Comparison of ENCODE assay signal across 8 mouse cellular contexts in the genomic region with DNA sequence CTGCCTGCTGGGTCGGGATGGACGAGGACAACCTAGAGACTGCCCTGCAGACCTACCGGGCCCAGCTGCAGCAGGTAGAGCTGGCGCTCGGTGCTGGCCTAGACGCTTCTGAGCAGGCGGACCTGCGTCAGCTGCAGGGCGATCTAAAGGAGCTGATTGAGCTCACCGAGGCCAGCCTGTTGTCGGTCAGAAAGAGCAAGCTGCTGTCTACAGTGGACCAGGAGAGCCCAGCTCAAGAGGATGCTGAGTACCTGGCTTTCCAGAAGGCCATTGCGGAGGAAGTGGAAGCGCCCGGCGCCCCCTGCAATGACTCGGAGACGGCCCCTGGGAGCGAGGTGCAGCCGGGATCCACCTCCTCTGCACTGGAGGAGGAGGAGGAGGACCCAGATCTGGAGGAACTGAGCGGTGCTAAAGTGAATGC. TPM values are rescaled to one million over a fixed set of nuclear protein-coding genes. Genes with fewer than 3 reads are reported as not detected.
A peak's percentile ranks its signal among the peaks of the same experiment; 100 is the strongest.
DNase-seq lines count a peak whose midpoint lies in the region; ATAC-seq and TF ChIP-seq lines count a peak whose summit lies in the region.

No protein-coding gene starts in this region.

- peak overlapping the region; percentile 100 for H3K4me2 ChIP-seq in heart, embryonic 12.5 days
- peak overlapping the region; percentile 76 for H3K4me2 ChIP-seq in embryonic facial prominence, embryonic 14.5 days (ENCODE audit: low read depth, low read length)
- H3K4me2 ChIP-seq in intestine, postnatal 0 days (replicated peaks; ENCODE audit: low read depth) = peak overlapping the region; percentile 95

- H3K9me3 ChIP-seq in heart, embryonic 12.5 days (replicated peaks) = peaks cover 4% of the 10 kb centered on the region; the same call in 1 of the 2 replicates
- H3K9me3 ChIP-seq in ES-E14 (ENCODE audit: control insufficient read depth, insufficient read depth, low read depth, low read length) = no peaks in the 10 kb centered on the region
- no peaks in the 10 kb centered on the region for H3K9me3 ChIP-seq in embryonic facial prominence, embryonic 14.5 days (ENCODE audit: control insufficient read depth, low read length)
- H3K9me3 ChIP-seq in intestine, postnatal 0 days (ENCODE audit: control insufficient read depth) = no peaks in the 10 kb centered on the region

- H3K36me3 ChIP-seq in heart, embryonic 12.5 days = peaks cover 51% of the 10 kb centered on the region
- H3K36me3 ChIP-seq in ES-E14 (ENCODE audit: control insufficient read depth, insufficient read depth, low read length, poor library complexity, severe bottlenecking) = peaks cover 9% of the 10 kb centered on the region
- H3K36me3 ChIP-seq in embryonic facial prominence, embryonic 14.5 days (ENCODE audit: control insufficient read depth, insufficient read depth, low read length) = peaks cover 53% of the 10 kb centered on the region
- H3K36me3 ChIP-seq in intestine, postnatal 0 days (ENCODE audit: control insufficient read depth, insufficient read depth) = peaks cover 28% of the 10 kb centered on the region

- DNase-seq in heart, postnatal 25 days (ENCODE audit: low spot score) = no peak
- DNase-seq in ES-E14 (ENCODE audit: low read depth, low spot score) (peak; percentile 13), adipocyte (ENCODE audit: low spot score) (no peak)
- DNase-seq in embryonic facial prominence, embryonic 14.5 days (ENCODE audit: low spot score) = peak; percentile 11
- DNase-seq in ovary, adult 18-20 months (ENCODE audit: low spot score) = no peak

- in situ Hi-C loops in ES-E14 (cut with MboI; ENCODE audit: low sequenced_read_pairs in 2 of 2, unreplicated experiment in 2 of 2) = no loop called here

- peak; percentile 67 for ATAC-seq in heart, embryonic 12.5 days (ENCODE audit: insufficient number of reproducible peaks, low FRiP score)
- ATAC-seq in embryonic facial prominence, embryonic 14.5 days (ENCODE audit: low read depth) = peak; percentile 9
- peak; percentile 61 for ATAC-seq in intestine, postnatal 0 days
- ATAC-seq in monocyte, adult 5-6 weeks (replicated peaks; ENCODE audit: insufficient number of reproducible peaks, low FRiP score, low TSS enrichment, poor library complexity, severe bottlenecking) = peak; percentile 33

- 0% methylated on average over 20 of the region's 20 CpGs for WGBS in heart, embryonic 12.5 days
- WGBS in embryonic facial prominence, embryonic 14.5 days = 0% methylated on average over 14 of the region's 20 CpGs
- WGBS in intestine, postnatal 0 days = under 1% methylated on average over 20 of the region's 20 CpGs

- peak overlapping the region; percentile 95 for H3K9ac ChIP-seq in heart, embryonic 12.5 days
- H3K9ac ChIP-seq in ES-E14 (ENCODE audit: insufficient read depth, low read depth, low read length, poor library complexity, severe bottlenecking) = peak overlapping the region; percentile 96
- peak overlapping the region; percentile 90 for H3K9ac ChIP-seq in embryonic facial prominence, embryonic 14.5 days (ENCODE audit: low read depth, low read length)
- H3K9ac ChIP-seq in intestine, postnatal 0 days (ENCODE audit: low read depth, low read length) = peak overlapping the region; percentile 75

- intact Hi-C loops in heart, postnatal 25 days (cut with DNase I) = no loop called here

- peaks cover 29% of the 10 kb centered on the region for H3K4me1 ChIP-seq in heart, embryonic 12.5 days (replicated peaks)
- H3K4me1 ChIP-seq in ES-E14 (ENCODE audit: control insufficient read depth in 2 of 2, insufficient read depth in 2 of 2, low read length in 2 of 2, poor library complexity in 1 of 2) = peaks cover 4% of the 10 kb centered on the region in 2 experiments; a peak in 1 of 4 replicates
- peaks cover 22% of the 10 kb centered on the region for H3K4me1 ChIP-seq in embryonic facial prominence, embryonic 14.5 days (ENCODE audit: control insufficient read depth, insufficient read depth, low read length)
- 0 out of 2 replicates have a peak, but pooled peaks cover 3% of the 10 kb centered on the region for H3K4me1 ChIP-seq in intestine, postnatal 0 days (replicated peaks; ENCODE audit: control insufficient read depth, insufficient read depth, low read length)

- no peaks in the 10 kb centered on the region for H3K27me3 ChIP-seq in heart, embryonic 12.5 days (replicated peaks)
- H3K27me3 ChIP-seq in embryonic facial prominence, embryonic 14.5 days (replicated peaks; ENCODE audit: control insufficient read depth, insufficient read depth, low read length) = no peaks in the 10 kb centered on the region
- no peaks in the 10 kb centered on the region for H3K27me3 ChIP-seq in intestine, postnatal 0 days (replicated peaks; ENCODE audit: control insufficient read depth, insufficient read depth, low read length)

- H3K27ac ChIP-seq in heart, embryonic 12.5 days (ENCODE audit: poor library complexity, severe bottlenecking) = peak overlapping the region; percentile 93
- peak overlapping the region; percentile 45 for H3K27ac ChIP-seq in ES-E14 (ENCODE audit: insufficient read depth, low read depth, low read length, poor library complexity, severe bottlenecking)
- peak overlapping the region; percentile 84 for H3K27ac ChIP-seq in embryonic facial prominence, embryonic 14.5 days (replicated peaks; ENCODE audit: low read depth, low read length)
- peak overlapping the region; percentile 93 for H3K27ac ChIP-seq in intestine, postnatal 0 days (ENCODE audit: low read depth, low read length)

- no peak for TF ChIP-seq CTCF in intestine, postnatal 0 days (IDR thresholded peaks at IDR 0.05; ENCODE audit: low read depth)

- peak overlapping the region; percentile 90 for H3K4me3 ChIP-seq in heart, embryonic 12.5 days
- peak overlapping the region; percentile 91 to 98 for H3K4me3 ChIP-seq in ES-E14 (ENCODE audit: insufficient read depth in 1 of 2, low read depth in 1 of 2, low read length in 2 of 2, poor library complexity in 1 of 2, severe bottlenecking in 1 of 2)
- peak overlapping the region; percentile 89 for H3K4me3 ChIP-seq in embryonic facial prominence, embryonic 14.5 days (ENCODE audit: low read depth, low read length)
- H3K4me3 ChIP-seq in intestine, postnatal 0 days (ENCODE audit: low read depth, low read length) = peak overlapping the region; percentile 75

TF ChIP-seq in ES-E14, 5 proteins besides CTCF, POLR2A, EP300 and RAD21:
- TF ChIP-seq CHD2 (IDR thresholded peaks at IDR 0.05; ENCODE audit: low read depth, low read length) = no peak
- TF ChIP-seq HCFC1 (IDR thresholded peaks at IDR 0.05; ENCODE audit: borderline replicate concordance, insufficient read depth, low read length) = no peak
- TF ChIP-seq ZC3H11A (IDR thresholded peaks at IDR 0.05; ENCODE audit: borderline replicate concordance, low read depth, low read length) = no peak
- TF ChIP-seq MAFK (IDR thresholded peaks at IDR 0.05; ENCODE audit: insufficient read depth, low read depth, low read length) = no peak
- no peak for TF ChIP-seq ZNF384 (IDR thresholded peaks at IDR 0.05; ENCODE audit: low read depth, low read length)

RNA-seq across cellular contexts. Expression of a gene that starts 0.5 kb away (rescaled TPM):
- polyA plus RNA-seq in heart, embryonic 12.5 days (2016; fragmentation: Nextera tagmentation; extraction: Ambion mirVana) = 50.0 and 54.1 TPM in 2 replicates
- 10 to 100 TPM; 54.3 to 54.9 TPM for total RNA-seq in heart, postnatal 25 days (2021)
- 32.8 and 36.3 TPM in 2 replicates for total RNA-seq in ES-E14 (2012; rRNA removed)
- polyA plus RNA-seq in embryonic facial prominence, embryonic 14.5 days (2014; fragmentation: Nextera tagmentation; extraction: Ambion mirVana) = 43.7 and 48.1 TPM in 2 replicates
- polyA plus RNA-seq in intestine, postnatal 0 days (2015; fragmentation: Nextera tagmentation; extraction: Ambion mirVana) = 32.1 TPM in 2 replicates
- total RNA-seq in monocyte, adult 5-6 weeks (2017) = 51.2 to 71.0 TPM (median 67.9 TPM) in 3 replicates

RNA-seq across cellular contexts. Expression of a gene that starts 0.9 kb away (rescaled TPM):
- polyA plus RNA-seq in heart, embryonic 12.5 days (2016; fragmentation: Nextera tagmentation; extraction: Ambion mirVana) = 33.8 and 33.9 TPM in 2 replicates
- total RNA-seq in heart, postnatal 25 days (2021) = 10 to 100 TPM; 18.3 to 21.2 TPM
- 43.5 and 61.3 TPM in 2 replicates for total RNA-seq in ES-E14 (2012; rRNA removed)
- 30.1 and 36.6 TPM in 2 replicates for polyA plus RNA-seq in embryonic facial prominence, embryonic 14.5 days (2014; fragmentation: Nextera tagmentation; extraction: Ambion mirVana)
- polyA plus RNA-seq in intestine, postnatal 0 days (2015; fragmentation: Nextera tagmentation; extraction: Ambion mirVana) = 23.8 and 25.7 TPM in 2 replicates
- total RNA-seq in monocyte, adult 5-6 weeks (2017) = 65.6 to 98.9 TPM (median 66.9 TPM) in 3 replicates

RNA-seq across cellular contexts. Expression of a gene that starts 14.2 kb away (rescaled TPM):
- 16.2 and 16.9 TPM in 2 replicates for polyA plus RNA-seq in heart, embryonic 12.5 days (2016; fragmentation: Nextera tagmentation; extraction: Ambion mirVana)
- total RNA-seq in heart, postnatal 25 days (2021) = 1 to 10 TPM; 7.0 to 7.4 TPM
- total RNA-seq in ES-E14 (2012; rRNA removed) = 30.8 and 48.9 TPM in 2 replicates
- polyA plus RNA-seq in embryonic facial prominence, embryonic 14.5 days (2014; fragmentation: Nextera tagmentation; extraction: Ambion mirVana) = 17.4 and 18.4 TPM in 2 replicates
- polyA plus RNA-seq in intestine, postnatal 0 days (2015; fragmentation: Nextera tagmentation; extraction: Ambion mirVana) = 6.7 and 8.6 TPM in 2 replicates
- total RNA-seq in monocyte, adult 5-6 weeks (2017) = 55.7 to 137 TPM (median 104 TPM) in 3 replicates

RNA-seq across cellular contexts. Expression of a gene that starts 46.1 kb away (rescaled TPM):
- polyA plus RNA-seq in heart, embryonic 12.5 days (2016; fragmentation: Nextera tagmentation; extraction: Ambion mirVana) = 29.0 and 30.0 TPM in 2 replicates
- total RNA-seq in heart, postnatal 25 days (2021) = 10 to 100 TPM; 13.2 to 13.4 TPM
- total RNA-seq in ES-E14 (2012; rRNA removed) = 133 and 209 TPM in 2 replicates
- polyA plus RNA-seq in embryonic facial prominence, embryonic 14.5 days (2014; fragmentation: Nextera tagmentation; extraction: Ambion mirVana) = 37.1 and 48.8 TPM in 2 replicates
- polyA plus RNA-seq in intestine, postnatal 0 days (2015; fragmentation: Nextera tagmentation; extraction: Ambion mirVana) = 10.0 and 10.5 TPM in 2 replicates
- total RNA-seq in monocyte, adult 5-6 weeks (2017) = 34.6 to 46.3 TPM (median 37.2 TPM) in 3 replicates

RNA-seq across cellular contexts. Expression of a gene that starts 51.4 kb away (rescaled TPM):
- polyA plus RNA-seq in heart, embryonic 12.5 days (2016; fragmentation: Nextera tagmentation; extraction: Ambion mirVana) = 0.45 and 0.80 TPM in 2 replicates
- under 1 TPM; 0.45 to 0.52 TPM for total RNA-seq in heart, postnatal 25 days (2021)
- total RNA-seq in ES-E14 (2012; rRNA removed) = 7.9 and 8.6 TPM in 2 replicates
- 69.4 and 72.7 TPM in 2 replicates for polyA plus RNA-seq in embryonic facial prominence, embryonic 14.5 days (2014; fragmentation: Nextera tagmentation; extraction: Ambion mirVana)
- 28.9 and 32.3 TPM in 2 replicates for polyA plus RNA-seq in intestine, postnatal 0 days (2015; fragmentation: Nextera tagmentation; extraction: Ambion mirVana)
- total RNA-seq in monocyte, adult 5-6 weeks (2017) = not detected in 3 replicates

Comparison
In these comparisons a context has a peak if more than half of its experiments do, and no peak if none do; other contexts are left out.
1. ATAC-seq: peak in every context shown above with its lines; median percentile 67 in heart, embryonic 12.5 days; 61 in intestine, postnatal 0 days; 33 in monocyte, adult 5-6 weeks; 9 in embryonic facial prominence, embryonic 14.5 days.
2. DNase-seq: peak in ES-E14 (single experiment) and embryonic facial prominence, embryonic 14.5 days (single experiment); none in heart, postnatal 25 days (single experiment), ovary, adult 18-20 months (single experiment) and adipocyte (single experiment).
3. Peak in every context shown above with its lines, with median percentiles within 50 percentile points of each other: H3K27ac ChIP-seq, H3K4me2 ChIP-seq, H3K4me3 ChIP-seq and H3K9ac ChIP-seq.